ENCODE assay signal across 20 mouse cellular contexts in genomic region chr11:115219685-115220084, GRCm38 (mm10). TPM values are rescaled to one million over a fixed set of nuclear protein-coding genes. Genes with fewer than 3 reads are reported as not detected.
DNase-seq lines count a peak whose midpoint lies in the region; TF ChIP-seq lines count a peak whose summit lies in the region.
"Had no signal": no experiment of that assay in that cellular context is flagged by ENCODE, and none has a peak within 500 bp of the region (broad histone marks: within the 10 kb centered on the region; RNA-seq: fewer than 3 reads in every experiment).

No protein-coding gene starts in this region.

- no peak for TF ChIP-seq EP300 in heart, adult 2 months (IDR thresholded peaks at IDR 0.05; ENCODE audit: insufficient read depth, low read depth, low read length)

- H3K4me3 ChIP-seq in heart, adult 2 months, result no peak overlapping the region
- no peak overlapping the region; the same call in 1 of the 2 replicates for H3K4me3 ChIP-seq in liver, adult 2 months (ENCODE audit: insufficient read depth, low read depth, low read length)
- no peak overlapping the region for H3K4me3 ChIP-seq in myocyte
- H3K4me3 ChIP-seq: embryonic facial prominence, embryonic 10.5 days; erythroblast, embryonic 14.5 days; hindbrain, embryonic 15.5 days; liver, embryonic 13.5 days; midbrain, embryonic 15.5 days had no signal

- no peak for DNase-seq in heart, adult 2 months
- no peak for DNase-seq in heart, adult 11 months
- peak; percentile 95 for DNase-seq in liver, adult 2 months (ENCODE audit: extremely low read depth, low read depth, low spot score)
- DNase-seq in liver (no peak), ZHBTc4 (ENCODE audit: low read depth, low spot score) (peak; percentile 29)
- DNase-seq in frontal cortex, postnatal 25 days (ENCODE audit: low spot score in 2 of 2), result no peak
- DNase-seq in adrenal gland, postnatal 36 days, result no peak
- DNase-seq: B cell, adult 2 months; cerebellum, adult 11 months; liver, embryonic 13.5 days; right cerebral cortex, adult 18-20 months; thymus, adult 18-20 months had no signal

- no peak overlapping the region for H3K9ac ChIP-seq in heart, adult 2 months (ENCODE audit: low read depth, low read length)
- peak overlapping the region; percentile 27 for H3K9ac ChIP-seq in liver, adult 2 months (ENCODE audit: low read depth, low read length)
- H3K9ac ChIP-seq: hindbrain, embryonic 15.5 days; liver, embryonic 13.5 days; midbrain, embryonic 15.5 days had no signal

- TF ChIP-seq POLR2A in heart, adult 2 months (IDR thresholded peaks at IDR 0.05; ENCODE audit: insufficient read depth, low read depth, low read length), result no peak
- TF ChIP-seq POLR2A in liver, adult 2 months (IDR thresholded peaks at IDR 0.05; ENCODE audit: extremely low read depth, insufficient read depth, low read length), result no peak
- TF ChIP-seq POLR2A in myocyte (IDR thresholded peaks at IDR 0.05; ENCODE audit: insufficient read length, low read depth), result no peak

- H3K4me1 ChIP-seq in heart, adult 2 months (ENCODE audit: control insufficient read depth, insufficient read depth, low read length), result peaks cover 9% of the 10 kb centered on the region
- peaks cover 16% of the 10 kb centered on the region for H3K4me1 ChIP-seq in liver, adult 2 months (ENCODE audit: control insufficient read depth, insufficient read depth, low read length)

- H3K27me3 ChIP-seq in heart, adult 2 months (ENCODE audit: control insufficient read depth, insufficient read depth, low read length), result no peaks in the 10 kb centered on the region
- no peaks in the 10 kb centered on the region for H3K27me3 ChIP-seq in liver, adult 2 months (ENCODE audit: control insufficient read depth, insufficient read depth, low read length)
- no peaks in the 10 kb centered on the region for H3K27me3 ChIP-seq in myocyte (ENCODE audit: control insufficient read depth, insufficient read depth, insufficient read length)
- H3K27me3 ChIP-seq: liver, embryonic 13.5 days; midbrain, embryonic 15.5 days; Patski had no signal

- H3K27ac ChIP-seq in heart, adult 2 months, result peak overlapping the region; percentile 55
- peak overlapping the region; percentile 92 for H3K27ac ChIP-seq in liver, adult 2 months (replicated peaks; ENCODE audit: insufficient read depth, low read depth, low read length)
- H3K27ac ChIP-seq: embryonic facial prominence, embryonic 10.5 days; hindbrain, embryonic 15.5 days; liver, embryonic 13.5 days; midbrain, embryonic 15.5 days had no signal

- TF ChIP-seq CTCF in heart, adult 2 months (IDR thresholded peaks at IDR 0.05), result no peak
- no peak for TF ChIP-seq CTCF in liver, adult 2 months (IDR thresholded peaks at IDR 0.05; ENCODE audit: low read depth, low read length)

- peak overlapping the region; percentile 48 for H3K4me2 ChIP-seq in myocyte (ENCODE audit: low read depth)
- H3K4me2 ChIP-seq: heart, embryonic 11.5 days; hindbrain, embryonic 15.5 days; liver, embryonic 13.5 days; midbrain, embryonic 15.5 days had no signal

- no peak overlapping the region for H3ac ChIP-seq in myocyte (ENCODE audit: control insufficient read depth, insufficient read length)

- H3K79me2 ChIP-seq in heart, adult 2 months (replicated peaks; ENCODE audit: control insufficient read depth, insufficient read depth, low read length), result no peaks in the 10 kb centered on the region
- H3K79me2 ChIP-seq in liver, adult 2 months (ENCODE audit: control insufficient read depth, insufficient read depth, low read length), result no peaks in the 10 kb centered on the region; the same call in 1 of the 2 replicates
- H3K79me2 ChIP-seq in myocyte (ENCODE audit: control insufficient read depth, insufficient read depth), result no peaks in the 10 kb centered on the region

- intact Hi-C loops in heart, adult 2 months (cut with DNase I), result no loop called here

- 72% methylated on average over 10 of the region's 10 CpGs for WGBS in heart, adult 2 months
- WGBS in liver, adult 2 months, result 18% methylated on average over 10 of the region's 10 CpGs

- no peaks in the 10 kb centered on the region for H3K36me3 ChIP-seq in heart, adult 2 months (ENCODE audit: control insufficient read depth, insufficient read depth, low read length)
- H3K36me3 ChIP-seq in liver, adult 2 months (ENCODE audit: control insufficient read depth, insufficient read depth, low read length), result no peaks in the 10 kb centered on the region
- H3K36me3 ChIP-seq in myocyte (ENCODE audit: control insufficient read depth, insufficient read depth), result no peaks in the 10 kb centered on the region
- H3K36me3 ChIP-seq: embryonic facial prominence, embryonic 10.5 days; hindbrain, embryonic 15.5 days; liver, embryonic 13.5 days; midbrain, embryonic 15.5 days had no signal

TF ChIP-seq in myocyte, 11 proteins besides CTCF, POLR2A, EP300 and RAD21:
- TF ChIP-seq POLR2AphosphoS2 (IDR thresholded peaks at IDR 0.05; ENCODE audit: insufficient read length, low read depth) (no peak), SRF (IDR thresholded peaks at IDR 0.05; ENCODE audit: control insufficient read depth, insufficient read length, low read depth) (no peak), USF1 (IDR thresholded peaks at IDR 0.05; ENCODE audit: low read depth) (no peak)

RNA-seq across cellular contexts. Expression of gene Nat9, which starts 32.0 kb away (rescaled TPM):
- 10 to 100 TPM; 18.5 to 23.6 TPM for total RNA-seq in heart, adult 2 months (2021)
- polyA plus RNA-seq in heart, adult 2 months (2012; rRNA removed), result 20.2 and 31.5 TPM in 2 replicates
- total RNA-seq in liver, adult 2 months (2014; rRNA removed), result 42.7 and 43.7 TPM in 2 replicates
- polyA plus RNA-seq in liver, adult 2 months (2012; rRNA removed), result 28.7 and 35.2 TPM in 2 replicates
- 22.6 TPM for polyA plus RNA-seq in myocyte (2012; fragmentation: generic; extraction: Trizol)
- total RNA-seq in adrenal gland, postnatal 36 days (2021), result 10 to 100 TPM; 26.7 to 29.4 TPM

RNA-seq across cellular contexts. Expression of gene Tmem104, which starts 32.4 kb away (rescaled TPM):
- total RNA-seq in heart, adult 2 months (2021), result 10 to 100 TPM in 1 of 2 experiments, 1 to 10 TPM in 1; 8.8 to 11.6 TPM
- polyA plus RNA-seq in heart, adult 2 months (2012; rRNA removed), result 8.6 and 9.9 TPM in 2 replicates
- total RNA-seq in liver, adult 2 months (2014; rRNA removed), result 5.3 and 8.1 TPM in 2 replicates
- polyA plus RNA-seq in liver, adult 2 months (2012; rRNA removed), result 8.7 and 9.1 TPM in 2 replicates
- polyA plus RNA-seq in myocyte (2012; fragmentation: generic; extraction: Trizol), result 15.5 TPM
- total RNA-seq in adrenal gland, postnatal 36 days (2021), result 10 to 100 TPM; 19.9 to 23.2 TPM

RNA-seq across cellular contexts. Expression of gene Grin2c, which starts 47.4 kb away (rescaled TPM):
- total RNA-seq in heart, adult 2 months (2021), result under 1 TPM; 0.25 to 0.26 TPM
- 1.6 and 2.0 TPM in 2 replicates for polyA plus RNA-seq in heart, adult 2 months (2012; rRNA removed)
- under 0.01 TPM in 1 of 2 replicates, not detected in the other for total RNA-seq in liver, adult 2 months (2014; rRNA removed)
- 0.05 and 0.07 TPM in 2 replicates for polyA plus RNA-seq in liver, adult 2 months (2012; rRNA removed)
- polyA plus RNA-seq in myocyte (2012; fragmentation: generic; extraction: Trizol), result not detected
- 1 to 10 TPM; 1.7 to 4.6 TPM for total RNA-seq in adrenal gland, postnatal 36 days (2021)
- polyA plus RNA-seq: kidney, embryonic 16.5 days; Patski had no signal

RNA-seq across cellular contexts. Expression of gene Slc9a3r1, which starts 56.5 kb away (rescaled TPM):
- 10 to 100 TPM in 1 of 2 experiments, 1 to 10 TPM in 1; 8.1 to 10.1 TPM for total RNA-seq in heart, adult 2 months (2021)
- 8.9 and 9.7 TPM in 2 replicates for polyA plus RNA-seq in heart, adult 2 months (2012; rRNA removed)
- total RNA-seq in liver, adult 2 months (2014; rRNA removed), result 113 and 117 TPM in 2 replicates
- 130 and 177 TPM in 2 replicates for polyA plus RNA-seq in liver, adult 2 months (2012; rRNA removed)
- 16.1 TPM for polyA plus RNA-seq in myocyte (2012; fragmentation: generic; extraction: Trizol)
- 10 to 100 TPM; 18.1 to 20.3 TPM for total RNA-seq in adrenal gland, postnatal 36 days (2021)

RNA-seq across cellular contexts. Expression of gene Fdxr, which starts 57.2 kb away (rescaled TPM):
- total RNA-seq in heart, adult 2 months (2021), result 1 to 10 TPM; 7.1 to 8.8 TPM
- polyA plus RNA-seq in heart, adult 2 months (2012; rRNA removed), result 8.4 and 8.7 TPM in 2 replicates
- total RNA-seq in liver, adult 2 months (2014; rRNA removed), result 13.7 and 15.8 TPM in 2 replicates
- polyA plus RNA-seq in liver, adult 2 months (2012; rRNA removed), result 28.3 and 28.4 TPM in 2 replicates
- 13.9 TPM for polyA plus RNA-seq in myocyte (2012; fragmentation: generic; extraction: Trizol)
- total RNA-seq in adrenal gland, postnatal 36 days (2021), result 1,000 to 10,000 TPM; 1,168 to 1,492 TPM

Comparison
In these comparisons a context has a peak if more than half of its experiments do, and no peak if none do; other contexts are left out.
1. DNase-seq: peak in liver, adult 2 months (single experiment) and ZHBTc4 (single experiment); none in heart, adult 2 months (0 of 2), heart, adult 11 months (single experiment), liver (single experiment), frontal cortex, postnatal 25 days (0 of 2) and adrenal gland, postnatal 36 days (0 of 2).